Mouse (Mus musculus): ENCODE data around the gene Edc3. TPM values are rescaled to one million over a fixed set of nuclear protein-coding genes. Genes with fewer than 3 reads are reported as not detected.

Edc3 gene
- total RNA-seq (2014; fragmentation: Nextera tagmentation) = 14.2 and 25.0 TPM in 2 replicates
- 4.8 and 6.0 TPM in 2 replicates for total RNA-seq (2017)

DNA sequence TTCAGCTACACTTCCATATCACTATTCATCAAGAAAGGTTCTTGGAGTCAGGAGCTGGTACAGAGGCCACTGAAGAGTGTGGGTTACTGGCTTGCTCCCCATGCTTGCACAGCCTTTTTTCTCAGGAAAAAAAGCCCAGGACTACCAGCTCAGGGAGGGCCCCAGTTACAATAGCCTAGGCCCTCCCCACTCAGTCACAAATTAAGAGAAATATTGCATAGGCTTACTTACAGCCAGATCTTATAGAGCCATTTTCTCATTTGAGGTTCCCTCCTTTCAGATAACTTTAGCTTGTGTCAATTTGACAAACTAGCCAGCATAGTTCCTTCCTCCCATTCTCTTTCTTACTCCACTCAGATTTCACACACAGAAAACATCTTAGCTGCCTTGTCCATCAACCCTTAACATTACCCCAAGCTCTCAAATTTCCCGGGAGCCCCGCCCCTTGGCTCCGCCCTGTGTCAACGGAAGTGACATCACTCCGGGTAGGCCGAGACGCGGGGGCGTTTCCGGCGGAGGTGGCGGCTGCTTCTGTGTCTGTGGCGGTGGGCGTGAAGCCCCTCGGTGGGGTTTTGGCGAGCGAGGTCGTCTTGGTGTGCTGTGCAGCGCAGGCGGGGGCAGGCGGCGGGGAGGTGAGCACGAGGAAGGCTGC, at the start of gene Edc3:
TSS of gene Edc3 (plus strand) at position 473 of the 652 bp plus-strand sequence.
- ATAC-seq (replicated peaks; ENCODE audit: low FRiP score, low TSS enrichment, poor library complexity, severe bottlenecking) = peak; percentile 97

DNA sequence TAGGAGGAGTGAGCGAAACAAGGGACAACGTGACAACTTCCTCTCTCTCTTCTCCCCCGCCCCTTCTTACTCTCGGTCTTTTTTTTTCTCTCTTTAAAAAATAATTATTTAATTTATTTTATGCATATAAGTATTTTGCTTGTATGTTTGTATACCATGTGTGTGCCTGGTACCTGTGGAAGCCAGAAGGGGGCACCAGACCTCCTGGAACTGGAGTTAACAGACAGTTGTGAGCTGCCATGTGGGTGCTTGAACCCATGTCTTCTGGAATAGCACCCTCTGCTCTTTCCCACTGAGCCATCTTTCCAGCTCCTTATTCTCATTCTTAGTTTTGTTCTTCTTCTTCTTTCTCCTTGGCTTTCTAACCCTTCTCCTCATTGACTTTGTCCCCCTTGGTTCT, 49.4 kb upstream of the Edc3 start:
- no peak for ATAC-seq (replicated peaks; ENCODE audit: low FRiP score, low TSS enrichment, poor library complexity, severe bottlenecking)

DNA sequence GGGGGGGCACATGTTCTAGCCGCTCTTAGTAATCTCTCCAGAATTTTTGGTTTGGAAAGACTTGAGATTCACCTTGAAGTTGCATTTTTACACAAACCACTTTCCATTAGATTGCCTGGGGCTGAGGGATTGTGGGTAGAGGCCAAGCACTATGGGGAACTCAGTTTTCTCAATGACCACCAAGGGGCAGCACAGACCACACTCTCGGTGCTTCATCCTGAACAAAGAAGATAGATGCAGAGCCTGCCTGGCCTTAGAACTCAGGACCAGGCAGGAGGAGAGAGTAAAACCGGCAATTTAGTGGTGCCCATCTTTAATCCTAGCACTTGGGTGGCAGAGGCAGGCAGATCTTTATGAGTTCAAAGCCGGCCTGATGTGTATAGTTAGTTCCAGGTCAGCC, 48.6 kb upstream of the Edc3 start:
- ATAC-seq (replicated peaks; ENCODE audit: low FRiP score, low TSS enrichment, poor library complexity, severe bottlenecking) = peak; percentile 82

DNA sequence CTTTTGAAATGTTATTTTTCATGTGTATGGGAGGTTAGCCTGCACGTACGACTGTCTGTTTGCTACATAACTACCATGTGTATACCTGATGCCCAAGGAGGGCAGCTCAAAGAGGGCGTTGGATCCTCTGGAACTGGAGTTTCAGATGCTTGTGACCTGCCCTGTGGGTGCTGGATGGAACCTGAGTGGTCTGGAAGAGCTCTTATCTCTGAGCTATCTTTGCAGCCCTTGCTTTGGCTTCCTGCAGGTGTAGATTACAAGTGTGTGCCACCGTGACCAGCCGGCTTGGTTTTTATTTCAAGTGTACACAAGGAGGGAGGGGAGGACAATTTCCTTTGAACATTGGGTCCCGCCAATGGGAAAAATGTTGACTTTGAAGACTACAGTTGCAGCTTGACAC, 47.8 kb upstream of the Edc3 start:
- ATAC-seq (replicated peaks; ENCODE audit: low FRiP score, low TSS enrichment, poor library complexity, severe bottlenecking) = peak; percentile 56

DNA sequence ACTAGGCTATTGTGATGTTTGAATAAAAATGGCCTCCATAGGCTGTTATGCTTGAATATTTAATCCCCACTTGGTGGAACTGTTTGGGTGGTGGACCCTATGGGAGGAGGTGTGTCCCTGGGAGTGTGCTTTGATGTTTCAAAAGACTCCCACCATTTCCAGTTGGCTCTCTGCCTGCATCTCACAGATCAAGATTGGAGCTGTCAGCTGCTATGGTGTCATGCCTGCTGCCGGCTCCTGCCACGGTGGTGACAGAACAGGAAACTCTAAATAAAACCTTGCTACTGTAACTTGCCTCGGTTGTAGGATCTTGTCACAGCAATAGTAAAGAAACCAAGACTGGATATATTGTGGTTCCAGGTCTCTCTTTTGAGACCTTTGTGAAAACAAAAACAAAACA, 46.8 kb upstream of the Edc3 start:
- ATAC-seq (replicated peaks; ENCODE audit: low FRiP score, low TSS enrichment, poor library complexity, severe bottlenecking) = no peak

DNA sequence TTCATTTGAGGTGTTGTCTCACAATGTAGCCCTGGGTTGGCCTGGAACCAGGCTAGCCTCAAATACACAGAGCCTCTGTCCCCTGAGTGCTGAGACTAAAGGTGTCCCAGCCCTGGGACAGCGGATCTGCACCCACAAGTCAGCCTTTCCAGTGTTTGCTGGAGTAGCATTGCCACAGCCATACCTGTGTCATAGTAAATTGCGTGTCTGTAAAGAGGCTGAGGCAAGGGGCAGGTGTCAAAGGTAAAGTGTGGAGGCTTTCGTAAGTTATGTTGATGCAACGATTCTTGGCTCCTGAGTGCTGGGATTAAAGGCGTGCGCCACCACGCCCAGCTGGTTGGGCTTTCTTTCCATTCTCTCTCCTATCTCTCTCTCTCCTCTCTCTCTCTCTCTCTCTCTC, 43.7 kb upstream of the Edc3 start:
- ATAC-seq (replicated peaks; ENCODE audit: low FRiP score, low TSS enrichment, poor library complexity, severe bottlenecking) = no peak

DNA sequence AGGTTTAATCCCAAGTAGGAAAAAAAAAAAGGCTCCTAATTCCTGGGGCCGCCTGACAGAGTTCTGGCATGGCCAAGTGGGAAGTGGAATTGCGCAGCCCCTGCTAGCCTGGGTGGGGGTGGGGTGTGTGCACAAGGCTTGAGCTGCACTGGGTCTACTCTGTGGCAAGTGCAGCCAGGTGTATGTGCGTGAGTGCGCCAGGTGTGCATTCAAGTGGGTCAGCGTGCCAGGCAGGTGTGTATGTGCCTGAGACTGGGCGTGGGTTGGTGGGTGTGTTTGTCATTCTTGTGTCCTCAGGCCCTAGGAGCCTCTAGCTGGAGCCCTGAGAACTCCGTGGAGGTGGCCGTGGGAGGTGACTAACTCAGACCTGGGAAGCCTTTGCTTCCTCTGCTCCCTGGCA, 41.8 kb upstream of the Edc3 start:
- ATAC-seq (replicated peaks; ENCODE audit: low FRiP score, low TSS enrichment, poor library complexity, severe bottlenecking) = no peak

DNA sequence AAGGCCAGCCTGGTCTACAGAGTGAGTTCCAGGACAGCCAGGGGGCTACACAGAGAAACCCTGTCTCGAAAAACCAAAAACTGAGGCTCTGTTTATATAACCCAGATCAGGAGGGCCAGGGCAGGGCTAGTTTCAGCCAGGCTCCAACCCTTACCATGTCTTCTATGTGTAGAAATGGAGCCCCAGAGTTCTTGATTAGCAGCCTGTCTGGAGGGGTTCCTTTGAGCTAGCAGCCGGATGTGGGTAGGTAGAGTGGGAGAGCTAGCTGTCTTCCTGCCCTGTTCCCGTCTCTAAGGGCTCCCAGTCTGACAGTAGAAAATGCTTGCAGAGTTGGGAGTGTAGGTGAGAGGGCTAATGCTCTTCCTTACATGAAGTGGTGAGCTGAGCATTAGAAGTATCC, 41.2 kb upstream of the Edc3 start:
- ATAC-seq (replicated peaks; ENCODE audit: low FRiP score, low TSS enrichment, poor library complexity, severe bottlenecking) = no peak

DNA sequence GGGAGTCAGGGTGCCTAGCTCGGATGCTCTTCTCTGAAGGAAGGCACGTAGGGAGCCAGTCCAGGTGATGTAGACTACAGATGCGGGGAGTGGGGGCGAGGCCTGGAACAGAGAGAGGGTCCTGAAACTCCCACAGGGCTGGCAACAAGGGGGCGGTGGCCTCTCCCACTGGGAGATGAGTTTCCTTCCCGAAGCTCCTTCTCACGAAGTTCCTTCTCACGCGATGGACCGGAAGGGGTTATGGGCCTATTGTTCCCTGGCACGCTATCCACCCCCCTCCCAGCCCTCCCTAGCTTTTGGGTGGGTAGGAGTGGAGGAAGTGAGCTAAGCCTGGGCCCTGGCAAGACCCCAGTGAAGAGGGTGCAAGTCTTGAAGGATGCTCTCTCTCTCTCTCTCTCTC, 40.5 kb upstream of the Edc3 start:
- ATAC-seq (replicated peaks; ENCODE audit: low FRiP score, low TSS enrichment, poor library complexity, severe bottlenecking) = no peak

DNA sequence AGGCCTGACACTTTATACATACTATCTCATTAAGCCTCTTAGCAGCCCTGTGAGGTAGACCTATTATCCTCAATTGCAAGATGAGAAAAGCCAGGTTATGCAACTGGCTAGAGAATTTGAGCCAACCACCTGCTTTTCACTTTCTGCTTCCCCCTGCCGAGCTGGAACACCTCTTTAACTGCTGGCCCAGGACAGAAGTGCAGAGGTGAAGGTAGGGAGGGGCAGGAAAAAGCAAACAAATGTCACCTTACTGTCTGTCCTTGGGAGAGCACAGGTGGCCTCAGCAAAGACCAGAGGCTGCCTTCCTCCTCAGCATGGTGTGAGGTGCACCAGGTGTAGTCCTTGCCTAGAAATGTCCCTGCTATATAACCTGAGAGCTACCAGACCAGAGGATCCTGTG, 40.1 kb upstream of the Edc3 start:
- no peak for ATAC-seq (replicated peaks; ENCODE audit: low FRiP score, low TSS enrichment, poor library complexity, severe bottlenecking)

DNA sequence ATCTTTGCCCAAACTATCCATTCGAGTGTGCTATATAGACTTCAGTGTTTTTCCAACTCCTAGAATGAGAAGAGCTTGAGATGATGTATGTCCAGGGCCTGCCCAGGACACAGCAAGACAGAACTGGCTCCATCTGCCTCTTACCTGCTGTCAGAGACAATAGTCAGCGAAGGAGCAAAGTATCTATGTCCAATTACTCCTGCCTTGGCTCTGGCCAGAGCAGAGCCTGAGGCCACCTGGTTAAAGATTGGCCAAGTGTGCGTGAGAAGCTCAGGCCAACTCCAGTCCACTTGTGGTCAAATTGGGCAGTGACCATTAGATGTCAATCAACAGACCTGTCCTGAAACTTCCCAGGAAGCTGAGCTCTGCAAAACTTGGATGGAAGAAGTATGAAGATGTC, 38.8 kb upstream of the Edc3 start:
- ATAC-seq (replicated peaks; ENCODE audit: low FRiP score, low TSS enrichment, poor library complexity, severe bottlenecking) = no peak

DNA sequence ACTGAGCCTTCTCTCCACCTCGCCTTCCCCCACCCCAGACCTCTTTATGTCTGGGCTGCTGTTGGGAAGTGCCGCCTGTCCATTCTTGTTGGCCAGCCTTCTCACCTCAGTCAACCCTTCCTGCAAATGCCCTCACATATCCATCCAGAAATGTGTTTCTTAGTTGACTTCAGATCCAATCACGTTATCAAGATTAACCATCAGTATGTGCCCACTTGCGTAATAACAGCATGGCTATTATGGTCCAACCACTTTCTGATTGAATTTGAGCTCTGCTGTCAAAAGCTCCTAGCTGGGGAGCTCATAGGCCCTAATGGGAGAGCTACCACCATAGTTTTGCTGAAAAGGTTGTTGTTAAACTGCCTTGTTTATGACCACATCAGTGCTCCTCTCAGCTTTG, 37.3 kb upstream of the Edc3 start:
- ATAC-seq (replicated peaks; ENCODE audit: low FRiP score, low TSS enrichment, poor library complexity, severe bottlenecking) = no peak

DNA sequence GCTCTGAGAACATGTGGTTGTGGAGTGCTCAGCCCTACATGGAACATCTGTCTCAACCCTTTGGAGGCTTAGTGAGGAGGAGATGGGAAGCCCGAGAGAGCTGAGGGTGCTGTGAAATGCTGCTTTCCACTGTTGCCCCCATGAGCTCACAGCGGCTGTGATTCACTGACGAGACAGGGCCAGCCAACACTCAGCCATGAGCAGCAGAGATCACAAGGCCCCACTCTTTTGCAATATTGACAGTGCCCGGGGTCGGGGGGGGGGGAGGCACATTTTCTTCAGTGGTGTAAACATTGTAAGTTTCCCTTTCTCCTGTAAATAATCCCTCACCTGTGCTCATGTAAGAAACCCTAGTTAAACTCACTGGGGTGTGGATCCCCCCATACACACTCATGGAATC, 36.8 kb upstream of the Edc3 start:
- no peak for ATAC-seq (replicated peaks; ENCODE audit: low FRiP score, low TSS enrichment, poor library complexity, severe bottlenecking)

DNA sequence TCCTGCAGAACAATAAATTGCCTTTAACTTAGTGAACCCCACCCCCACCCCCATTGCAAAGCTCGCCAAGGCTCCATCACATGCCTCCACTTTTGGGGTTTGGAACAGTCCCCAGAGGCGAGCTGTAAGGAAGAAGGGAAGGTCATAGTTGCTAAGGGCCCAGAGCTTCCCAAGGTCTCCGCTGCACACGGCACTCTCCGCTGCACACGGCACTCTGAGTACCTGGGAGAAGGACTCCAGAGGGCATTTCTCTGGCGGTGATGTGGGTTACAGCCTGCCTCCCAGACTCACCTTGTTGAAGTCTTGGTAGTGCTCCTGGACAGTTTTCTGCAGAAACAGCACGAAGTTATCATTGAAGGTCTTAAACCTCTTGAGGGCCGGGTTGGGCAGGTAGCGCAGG, 26.9 kb upstream of the Edc3 start:
- no peak for ATAC-seq (replicated peaks; ENCODE audit: low FRiP score, low TSS enrichment, poor library complexity, severe bottlenecking)

DNA sequence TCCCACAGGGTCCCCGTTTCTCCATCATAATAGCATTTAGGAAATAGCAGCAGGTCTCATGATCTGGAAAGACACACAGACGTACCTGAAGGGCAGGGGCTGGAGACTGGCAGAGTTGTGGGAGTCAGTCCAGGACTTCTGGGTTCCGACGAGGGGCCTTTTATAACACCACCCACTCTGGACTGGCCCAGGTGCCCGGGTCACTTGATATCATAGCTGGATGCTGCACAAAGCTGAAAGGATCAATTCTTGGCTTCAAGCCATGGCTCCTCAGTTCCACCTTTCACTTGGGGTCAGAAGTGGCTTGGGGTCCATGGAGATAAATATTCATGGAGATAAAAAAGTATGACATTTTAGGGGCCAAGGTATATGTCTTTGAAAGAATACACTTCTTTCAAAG, 24.8 kb upstream of the Edc3 start, which contains the start of gene Cyp1a2:
TSS of gene Cyp1a2 (minus strand) at position 184 of the 400 bp plus-strand sequence.
- ATAC-seq (replicated peaks; ENCODE audit: low FRiP score, low TSS enrichment, poor library complexity, severe bottlenecking) = no peak

DNA sequence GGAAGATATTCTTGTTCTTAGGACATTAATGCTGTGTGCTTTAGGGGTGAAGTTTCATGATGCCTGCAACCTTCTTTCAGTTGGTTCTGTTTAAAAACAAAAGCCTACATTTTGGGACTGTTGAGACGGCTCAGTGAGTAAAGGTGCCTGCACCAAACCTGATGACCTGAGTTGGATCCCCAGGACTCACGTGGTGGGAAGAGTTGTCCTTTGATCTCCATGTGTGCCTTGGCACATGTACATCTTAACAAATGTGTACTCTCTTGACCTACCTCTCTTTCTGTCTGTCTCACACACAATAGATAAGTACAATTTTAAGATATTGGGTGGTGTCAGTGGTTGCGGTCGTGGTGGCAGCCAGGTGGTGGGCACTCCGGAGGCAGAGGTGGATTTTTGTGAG, 22.3 kb upstream of the Edc3 start:
- ATAC-seq (replicated peaks; ENCODE audit: low FRiP score, low TSS enrichment, poor library complexity, severe bottlenecking) = no peak

DNA sequence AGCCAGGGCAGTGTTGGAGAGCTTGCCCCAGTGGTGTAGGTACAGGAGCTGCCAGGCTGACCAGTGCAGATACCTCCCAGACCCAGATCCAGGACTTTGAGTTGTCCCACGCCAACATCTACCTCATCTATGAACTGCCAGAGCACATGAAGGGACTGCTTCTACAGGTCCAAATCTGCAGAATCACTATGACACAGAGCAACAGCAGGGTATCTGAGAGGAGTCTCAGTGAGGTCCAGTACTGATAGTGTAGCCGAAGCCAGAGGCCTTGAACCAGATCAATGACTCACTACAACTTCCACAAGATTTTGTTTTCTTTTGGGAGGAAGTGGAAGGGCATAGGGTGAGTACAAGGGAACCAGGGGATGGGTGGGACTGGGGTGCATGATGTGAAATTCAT, 20.6 kb upstream of the Edc3 start, which contains the start of gene Cyp1a1:
TSS of gene Cyp1a1 (plus strand) at position 178 of the 400 bp plus-strand sequence.
- no peak for ATAC-seq (replicated peaks; ENCODE audit: low FRiP score, low TSS enrichment, poor library complexity, severe bottlenecking)

DNA sequence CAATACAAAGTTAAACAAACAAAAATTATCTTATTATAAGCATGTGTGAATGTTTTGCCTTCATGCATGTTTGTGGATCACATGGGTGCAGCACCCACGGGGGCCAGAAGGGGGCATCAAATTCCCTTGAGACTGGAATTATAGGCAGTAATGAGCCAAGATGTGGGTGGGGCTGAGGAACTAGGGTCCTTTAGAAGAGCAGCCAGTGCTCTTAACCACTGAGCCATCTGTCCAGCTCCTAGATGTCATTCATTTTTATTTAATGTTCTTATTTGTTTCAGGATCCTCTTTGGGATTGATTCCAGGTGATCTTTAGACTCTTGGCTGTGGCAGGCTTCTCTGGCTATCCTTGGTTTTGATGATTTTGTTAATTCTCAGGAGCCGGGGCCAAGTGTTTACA, 20.2 kb upstream of the Edc3 start:
- ATAC-seq (replicated peaks; ENCODE audit: low FRiP score, low TSS enrichment, poor library complexity, severe bottlenecking) = peak; percentile 55; the same call in 1 of the 2 replicates

DNA sequence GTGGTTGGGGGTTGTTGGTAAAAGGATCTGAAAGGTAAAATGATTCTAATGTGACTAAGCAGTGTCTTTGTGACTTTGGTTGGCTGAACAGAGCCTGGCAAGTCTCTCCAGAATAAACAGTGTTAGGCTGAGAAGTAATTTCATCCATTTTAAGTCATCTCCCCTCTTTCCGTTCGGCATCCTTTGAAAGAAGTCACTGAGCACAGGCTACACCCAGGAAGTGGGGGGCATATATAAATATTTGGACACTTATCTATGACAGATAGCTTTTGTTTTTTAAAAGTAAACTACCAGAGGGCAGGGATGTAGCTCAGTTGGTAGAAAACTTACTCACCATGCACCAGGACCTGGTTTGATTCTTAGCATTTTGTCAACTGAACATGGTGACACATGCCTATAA, 19.7 kb upstream of the Edc3 start:
- no peak for ATAC-seq (replicated peaks; ENCODE audit: low FRiP score, low TSS enrichment, poor library complexity, severe bottlenecking)

DNA sequence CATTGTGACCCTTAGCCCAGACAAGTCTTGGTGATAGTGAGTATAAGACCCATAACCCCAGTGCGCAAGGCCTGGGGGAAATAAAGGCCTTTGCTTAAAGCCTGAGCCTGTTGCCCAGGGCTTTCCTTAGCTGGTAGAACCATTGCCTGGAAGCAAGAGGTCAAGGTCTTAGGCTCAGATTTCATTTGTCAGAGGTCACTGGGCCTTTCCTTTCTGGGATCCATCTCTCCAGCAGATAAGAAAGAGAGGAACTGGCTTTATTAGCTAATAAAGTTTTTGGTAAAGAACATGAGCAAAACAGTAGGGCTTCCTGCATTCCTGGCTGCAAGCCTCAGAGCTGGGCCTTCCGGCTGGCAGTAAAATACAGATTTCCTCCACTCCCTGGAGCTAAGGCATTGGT, 14.2 kb upstream of the Edc3 start:
- no peak for ATAC-seq (replicated peaks; ENCODE audit: low FRiP score, low TSS enrichment, poor library complexity, severe bottlenecking)

DNA sequence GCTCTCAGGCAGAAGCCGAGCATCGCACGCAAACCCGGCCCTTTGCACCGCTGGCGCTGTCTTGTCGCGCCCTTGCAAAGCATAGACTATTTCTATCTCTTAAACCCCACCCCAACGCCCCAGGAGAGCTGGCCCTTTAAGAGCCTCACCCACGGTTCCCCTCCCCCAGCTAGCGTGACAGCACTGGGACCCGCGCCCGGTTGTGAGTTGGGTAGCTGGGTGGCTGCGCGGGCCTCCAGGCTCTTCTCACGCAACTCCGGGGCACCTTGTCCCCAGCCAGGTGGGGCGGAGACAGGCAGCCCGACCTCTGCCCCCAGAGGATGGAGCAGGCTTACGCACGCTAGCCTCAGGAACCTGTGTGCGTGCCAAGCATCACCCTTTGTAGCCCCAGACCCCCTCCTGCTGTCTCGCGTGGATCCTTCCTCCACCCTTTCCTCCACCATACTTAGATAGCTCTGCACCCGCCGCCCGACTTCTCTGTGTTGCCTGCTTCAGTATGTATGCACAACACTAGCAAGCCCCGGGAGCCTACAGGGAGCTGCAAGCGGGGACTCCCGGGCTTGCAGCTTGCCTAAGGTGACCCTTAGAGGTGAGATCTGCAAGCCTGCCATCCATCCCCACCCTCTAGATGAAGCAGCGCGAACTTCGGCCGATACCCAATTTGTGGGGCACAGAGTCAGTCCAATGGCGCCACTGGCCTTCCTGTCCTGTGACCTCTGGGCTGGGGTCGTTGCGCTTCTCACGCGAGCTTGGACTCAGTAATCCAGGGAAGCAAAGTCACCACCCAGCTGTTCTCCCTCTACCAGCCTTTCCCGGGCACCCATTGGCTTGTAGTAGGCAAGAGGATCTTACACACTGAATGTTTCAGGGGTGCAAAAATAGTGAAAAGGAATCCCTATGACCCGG, 11.7 kb upstream of the Edc3 start:
- ATAC-seq (replicated peaks; ENCODE audit: low FRiP score, low TSS enrichment, poor library complexity, severe bottlenecking) = peak; percentile 59

Data from megakaryocyte-erythroid progenitor cell, adult 5-6 weeks (primary cell).